Mouse (Mus musculus): ENCODE results near the gene Cyp8b1.

Cyp8b1 gene

DNA sequence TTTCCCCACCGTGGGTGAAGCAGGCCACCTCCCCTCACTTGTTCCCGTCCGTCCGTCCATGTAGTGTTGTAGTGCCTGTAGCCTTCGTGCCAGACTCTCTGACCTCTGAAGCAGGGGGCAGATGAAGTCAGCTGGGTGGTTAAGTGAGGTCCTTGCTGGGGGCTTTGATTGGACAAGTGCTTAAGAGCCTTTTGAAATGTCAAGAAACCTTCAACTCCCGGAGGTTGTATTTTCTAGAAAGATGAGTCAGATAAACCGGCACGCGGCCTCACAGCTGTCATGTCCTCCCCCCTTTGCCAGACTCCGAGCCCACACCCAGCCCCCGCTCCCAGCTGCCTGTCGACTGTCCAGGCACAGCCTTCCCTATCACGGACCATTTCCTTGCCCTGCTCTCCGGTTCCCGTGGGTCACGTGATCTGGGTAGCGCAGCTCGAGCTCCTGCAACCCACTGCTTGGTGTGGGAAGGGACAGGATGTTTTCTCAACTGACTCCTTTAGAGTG, 25.6 kb downstream of the Cyp8b1 start:
- peak; percentile 75 for DNase-seq

DNA sequence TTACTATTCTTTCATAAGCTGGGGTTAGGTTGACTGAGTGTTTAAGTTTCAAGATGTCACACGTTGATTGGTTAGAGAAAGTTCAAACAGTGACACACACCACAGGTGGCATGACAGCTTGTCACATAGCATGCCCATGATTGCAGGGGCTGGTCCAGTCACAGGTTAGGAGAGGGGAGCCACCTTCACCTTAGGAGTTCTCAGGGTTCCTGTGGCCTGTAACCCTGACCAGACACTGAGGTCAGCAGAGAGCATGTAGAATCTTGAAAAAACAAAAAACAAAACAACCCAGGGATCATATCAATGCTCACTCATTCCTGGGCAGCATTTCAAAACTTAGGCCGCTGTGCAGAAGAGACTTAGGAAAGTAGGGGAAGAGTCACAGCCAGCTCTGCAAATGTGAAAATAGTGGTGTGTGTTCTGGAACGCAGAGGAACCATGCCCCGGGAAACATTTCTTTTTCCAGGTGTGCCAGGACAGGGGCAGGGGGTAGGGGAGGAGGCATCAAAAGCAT, 26.1 kb downstream of the Cyp8b1 start:
- DNase-seq, result no peak

DNA sequence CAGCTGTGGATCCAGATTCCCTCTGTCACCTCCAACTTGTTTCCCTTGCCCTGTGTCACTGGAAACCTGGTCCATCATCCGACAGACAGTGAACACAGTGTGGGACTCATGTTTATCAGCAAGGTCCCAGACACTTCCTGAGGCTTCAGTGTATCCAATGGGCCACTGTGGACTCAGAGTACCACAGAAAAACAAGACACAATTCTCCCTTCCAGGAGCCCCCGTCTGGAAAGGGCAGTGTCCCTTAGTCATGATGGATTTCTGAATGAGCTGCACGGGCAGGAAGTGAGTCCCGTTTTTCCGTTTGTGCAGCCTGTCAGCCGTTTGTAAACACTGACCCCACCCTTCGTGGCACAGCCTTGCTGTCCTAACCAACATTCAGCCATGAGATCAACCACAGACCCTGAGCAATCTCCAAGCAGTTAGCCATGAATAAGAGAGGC, 34.1 kb downstream of the Cyp8b1 start:
- DNase-seq, result peak; percentile 56

DNA sequence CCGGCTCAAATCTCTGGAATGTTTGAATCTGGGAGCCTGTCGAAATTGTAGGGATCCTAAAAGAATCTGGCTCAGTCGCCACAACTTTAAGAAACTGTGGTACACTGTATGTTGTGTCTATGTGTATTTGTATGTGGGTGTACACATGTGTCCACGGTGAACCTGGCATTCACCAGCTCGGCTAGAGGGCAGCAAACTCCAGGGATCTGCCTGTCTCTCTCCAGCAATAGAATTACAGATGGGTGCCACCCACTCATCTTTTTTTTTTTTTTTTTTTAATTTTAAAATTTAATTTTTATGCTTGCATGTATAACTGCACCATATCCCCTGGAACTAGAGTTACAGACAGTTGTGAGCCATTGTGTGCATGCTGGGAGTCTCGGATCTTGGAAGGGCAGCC, 34.8 kb downstream of the Cyp8b1 start:
- no peak for DNase-seq

DNA sequence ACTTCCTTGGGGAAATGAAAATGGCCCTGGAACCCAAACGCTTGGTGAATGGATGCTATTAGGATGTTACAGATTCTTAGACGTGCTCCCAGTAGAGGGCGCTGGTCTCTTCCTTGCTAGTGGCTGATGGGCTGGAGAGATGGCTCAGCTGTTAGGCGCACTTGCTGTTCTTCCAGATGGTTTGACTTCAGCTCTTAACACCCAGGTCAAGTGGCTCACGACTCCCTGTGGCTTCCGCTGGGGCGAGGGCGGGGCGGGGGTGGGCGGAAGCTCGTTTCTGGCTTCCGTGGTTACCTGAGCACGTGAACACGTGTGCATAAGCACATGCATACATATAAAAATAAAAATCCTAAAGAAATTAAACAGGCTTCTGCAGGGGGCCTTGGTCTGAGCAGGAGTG, 35.3 kb downstream of the Cyp8b1 start:
- peak; percentile 86 for DNase-seq

DNA sequence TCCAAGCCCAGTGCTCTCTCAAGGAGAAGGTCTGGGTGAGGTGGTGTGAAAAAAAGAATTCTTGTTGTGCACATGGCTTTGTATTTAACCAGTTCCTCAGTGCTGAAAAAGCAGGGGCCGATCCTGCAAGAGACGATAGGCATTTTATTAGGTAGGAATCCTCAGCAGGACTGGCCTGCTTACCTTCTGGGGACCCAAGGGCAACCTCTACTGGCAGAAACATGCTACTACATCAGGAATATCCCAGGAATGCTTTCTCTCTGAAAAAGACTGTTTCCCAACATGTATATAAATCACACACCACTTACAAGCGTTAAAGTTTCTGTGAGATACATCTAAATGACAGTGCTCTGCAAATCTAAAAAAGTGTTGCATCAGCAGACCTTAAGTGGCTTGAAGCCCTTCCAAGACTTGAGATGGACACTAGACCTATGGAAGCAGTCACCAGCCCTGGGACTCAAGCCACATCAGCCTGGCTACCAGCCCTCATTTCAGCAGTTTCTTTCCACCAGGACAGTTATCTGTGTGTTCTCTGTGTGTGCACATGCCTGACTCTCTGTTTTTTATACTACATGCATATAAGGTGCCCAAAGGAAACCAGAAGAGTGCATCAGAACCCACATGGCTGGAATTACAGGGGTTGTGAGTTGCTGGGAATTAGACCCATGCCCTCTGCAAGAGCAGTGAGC, 38.9 kb downstream of the Cyp8b1 start:
- peak; percentile 76 for DNase-seq

DNA sequence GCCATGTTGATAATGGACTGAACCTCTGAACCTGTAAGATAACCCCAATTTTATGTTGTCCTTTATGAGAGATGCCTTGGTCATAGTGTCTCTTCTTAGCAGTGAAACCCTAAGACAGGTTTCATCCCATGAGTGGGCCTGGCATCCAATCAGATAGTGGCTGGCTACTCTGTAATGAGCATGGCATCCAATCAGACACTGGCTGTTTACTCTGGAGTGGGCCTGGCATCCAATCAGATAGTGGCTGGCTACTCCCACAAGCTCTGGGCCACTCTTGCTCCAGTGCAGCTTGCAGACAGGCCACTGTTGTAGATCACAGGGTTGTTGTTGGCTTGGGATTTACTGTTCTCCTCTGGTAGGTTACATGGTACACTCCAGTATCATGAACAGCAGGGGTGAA, 42.5 kb downstream of the Cyp8b1 start:
- DNase-seq, result no peak

DNA sequence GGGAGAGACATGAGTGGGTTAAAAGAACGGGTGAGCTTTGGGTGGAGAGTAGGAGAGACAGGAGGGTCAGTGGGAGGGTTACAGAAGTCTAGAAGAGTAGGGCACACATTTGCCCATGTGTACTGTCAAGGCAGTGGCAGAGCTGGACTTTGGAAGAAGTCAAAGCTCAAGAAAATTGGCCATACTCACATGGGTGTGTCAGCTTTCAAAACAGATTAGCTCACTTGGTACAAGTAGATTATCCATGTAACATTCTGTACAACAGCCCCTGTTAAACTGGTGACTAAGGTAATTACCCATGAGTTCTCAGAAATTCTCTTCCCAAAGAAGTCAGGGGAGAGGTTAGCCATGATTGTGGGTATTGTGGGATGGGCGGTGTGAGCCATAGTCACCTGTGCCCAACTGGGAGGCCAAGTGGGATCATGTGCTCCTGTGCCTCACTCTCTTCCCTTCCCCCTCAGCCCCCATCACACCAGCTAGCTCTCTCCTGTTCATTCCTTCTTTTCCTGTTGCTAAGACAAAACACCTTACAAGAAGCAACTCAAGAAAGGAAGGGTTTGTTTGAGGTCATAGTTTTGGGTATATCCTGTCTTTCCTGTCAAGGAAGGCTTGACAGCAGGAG, 43.9 kb downstream of the Cyp8b1 start:
- no peak for DNase-seq

DNA sequence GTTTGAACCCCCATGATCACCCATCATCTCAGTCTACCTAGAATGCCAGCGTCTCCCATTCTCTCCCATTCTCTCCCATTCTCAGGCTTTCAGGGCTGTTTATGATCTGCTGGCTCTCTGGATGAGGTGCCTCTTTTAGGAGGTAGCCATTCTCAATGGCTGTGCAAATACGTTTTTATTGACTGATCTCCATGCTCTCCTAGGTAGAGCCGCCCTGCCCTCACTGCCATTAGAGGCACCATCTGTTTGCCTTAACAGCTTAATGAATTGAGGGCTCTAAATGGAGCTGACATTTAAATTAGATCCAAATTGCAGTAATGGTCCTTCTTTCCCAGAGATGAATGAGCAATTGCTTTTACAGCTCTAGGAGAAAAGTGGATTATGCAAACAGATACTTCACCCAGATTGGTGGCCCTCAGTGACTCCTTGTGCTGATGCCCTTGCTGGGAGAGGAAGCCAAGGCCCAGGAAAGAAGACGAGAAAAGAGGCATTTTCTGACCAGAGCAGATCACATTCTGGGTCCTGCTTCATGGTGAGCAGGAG, 46.1 kb downstream of the Cyp8b1 start:
- no peak for DNase-seq

DNA sequence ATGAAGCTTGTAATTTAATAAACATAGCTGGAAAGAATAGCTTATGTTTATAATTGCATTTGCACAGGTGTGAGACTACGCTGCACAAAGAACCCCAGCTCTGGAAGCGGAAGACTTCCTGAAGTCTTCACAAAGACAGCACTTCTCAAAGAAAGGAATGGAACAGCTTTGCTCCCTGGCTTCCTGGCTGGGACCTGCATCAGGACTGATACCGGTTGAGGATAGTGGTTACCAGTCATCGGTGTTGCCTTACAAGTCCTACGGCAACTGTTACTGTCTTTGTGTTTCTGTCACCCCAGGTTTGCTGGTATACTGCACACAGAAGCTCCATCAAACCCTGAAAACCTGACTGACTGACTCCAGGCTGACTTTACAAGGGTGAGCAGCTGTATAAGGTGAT, 46.7 kb downstream of the Cyp8b1 start:
- no peak for DNase-seq

DNA sequence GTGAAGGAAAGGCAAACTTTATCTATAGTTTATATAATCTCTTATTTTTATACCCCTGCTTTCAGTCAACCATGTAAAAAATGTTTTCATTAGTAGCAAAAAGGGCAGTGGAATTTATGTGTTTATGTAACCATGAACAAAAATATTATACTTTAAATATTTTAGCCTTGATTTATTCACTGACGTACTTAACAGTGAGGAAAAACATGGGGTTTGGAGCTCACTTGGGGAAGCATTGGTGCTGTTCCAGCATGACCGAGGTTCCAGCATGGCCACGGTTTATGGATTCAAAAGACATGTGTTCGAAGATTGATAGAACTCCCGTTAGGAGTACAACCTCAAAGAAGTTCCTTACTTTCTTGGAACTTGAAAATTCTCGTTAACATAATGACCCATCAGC, 47.9 kb downstream of the Cyp8b1 start:
- DNase-seq, result no peak

DNA sequence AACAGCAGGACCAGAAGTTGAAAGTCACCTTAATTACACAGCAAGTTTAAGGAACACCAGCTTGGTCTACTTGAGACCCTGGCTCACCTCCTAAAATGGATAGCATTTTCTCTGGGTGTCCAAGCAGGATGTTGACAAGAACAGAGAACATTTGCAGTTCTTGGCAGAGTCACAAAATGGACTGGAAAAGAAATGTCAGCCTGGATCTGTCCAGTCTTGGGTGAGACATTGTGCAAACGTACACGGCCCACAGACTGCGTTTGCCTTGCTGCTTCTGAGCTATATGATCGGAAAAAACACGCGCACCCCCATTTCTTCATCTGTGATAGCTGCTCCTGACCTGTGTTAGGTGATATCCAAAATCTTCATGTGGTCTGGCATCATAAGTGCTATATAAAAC, 48.5 kb downstream of the Cyp8b1 start:
- peak; percentile 49 for DNase-seq

DNA sequence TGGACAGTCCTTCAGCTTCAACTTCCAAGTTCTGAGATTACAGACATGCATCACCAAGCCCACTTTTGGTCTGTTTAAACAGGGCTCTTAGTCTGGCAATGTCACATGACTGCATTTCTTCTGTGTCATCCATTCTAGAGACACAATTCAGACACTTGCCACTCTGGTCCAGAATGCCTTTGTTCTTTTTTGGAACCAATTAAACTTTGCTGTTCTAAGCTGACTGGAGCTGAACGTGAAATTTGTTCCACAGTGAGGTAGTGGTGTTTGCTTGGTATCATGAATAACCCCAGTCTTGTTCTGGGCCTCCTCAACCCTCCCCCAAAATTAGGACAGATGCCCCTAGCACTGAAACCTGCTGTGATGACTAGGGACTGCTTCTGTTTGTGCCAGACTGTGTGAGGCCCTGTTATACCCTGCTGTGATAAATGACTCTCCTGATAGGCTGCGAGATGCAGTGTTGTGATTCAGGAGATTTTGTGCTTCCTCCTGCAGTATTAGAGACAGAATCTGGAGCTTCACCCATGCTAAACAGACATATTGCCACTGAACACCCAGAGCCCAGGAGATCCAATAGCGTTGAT, 50.6 kb downstream of the Cyp8b1 start:
- DNase-seq, result no peak

DNA sequence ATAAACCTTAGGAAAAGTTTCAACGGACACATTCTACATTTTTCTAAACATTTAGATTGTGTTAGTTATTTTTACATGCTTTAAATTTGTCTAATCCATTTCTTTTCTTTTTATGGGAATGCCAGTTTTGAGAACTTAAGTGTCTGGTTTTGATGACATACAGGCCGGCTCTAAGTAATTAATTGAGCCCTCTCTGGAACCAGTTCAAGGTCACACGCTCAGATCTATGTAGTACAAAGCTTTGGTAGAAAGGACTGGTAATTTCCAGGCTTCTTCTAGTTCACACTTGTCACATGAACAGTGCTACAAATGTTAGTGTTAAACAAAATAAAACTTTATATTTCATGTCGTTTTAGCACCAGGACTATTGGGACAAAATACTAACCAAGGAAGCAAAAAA, 51.3 kb downstream of the Cyp8b1 start:
- DNase-seq, result no peak
